Mouse (Mus musculus) mesoderm, embryonic 11.5 days (tissue): Measurements from ENCODE around the gene Abhd17b.
"Not testable (repeated sequence)": the region's sequence is repeated elsewhere in the genome, so short reads cannot be mapped to it uniquely, and the experiment has no call there.

Source experiments
- DNase-seq: peaks from one replicate; pipeline ENCODE4 v3.0.0-alpha.2; 2012; ENCODE audit warnings: low read depth, low spot score

The Abhd17b gene

DNA sequence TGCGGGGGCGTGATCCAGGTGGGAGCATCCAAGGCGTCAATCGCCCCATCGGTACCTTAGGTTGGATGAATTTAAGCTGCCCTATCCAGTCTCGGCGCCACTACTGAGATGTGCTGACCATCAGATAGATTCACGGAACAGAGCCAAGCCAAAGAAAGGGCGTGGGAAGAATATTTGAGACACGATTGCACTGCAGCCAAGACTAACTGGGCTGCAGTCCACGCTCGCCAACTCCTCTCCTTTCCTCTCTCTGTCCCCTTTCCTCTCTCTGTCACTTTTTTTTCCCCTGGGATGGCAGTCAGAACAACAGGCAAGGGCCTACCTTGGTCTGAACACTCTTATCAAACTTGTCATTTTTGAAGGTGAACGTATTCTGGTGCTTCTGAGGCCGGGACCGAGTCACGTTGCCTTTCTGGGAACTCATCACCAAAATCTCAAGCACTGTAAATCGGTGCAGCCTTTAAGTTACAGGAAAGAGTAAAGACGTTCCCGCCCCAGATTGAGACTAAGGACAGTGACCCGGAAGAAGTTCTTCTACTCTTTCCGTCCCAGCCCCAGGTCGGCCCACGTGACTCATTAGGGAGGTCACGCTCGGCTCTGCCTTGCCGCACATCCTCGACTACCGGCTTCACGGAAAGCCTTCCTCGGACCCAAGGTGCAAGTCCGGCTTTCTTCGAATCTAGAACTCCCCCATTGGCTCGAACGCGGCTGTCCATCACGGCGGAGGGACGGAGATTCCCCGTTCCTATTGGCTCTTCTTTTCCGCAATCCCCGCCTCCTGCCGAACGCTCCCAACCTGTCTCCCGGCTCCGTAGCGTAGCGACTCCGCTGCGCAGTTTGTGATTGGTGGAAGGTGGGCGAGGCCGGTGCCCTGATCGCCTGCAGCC lies 457 bp upstream of the Abhd17b start, which contains the start of gene 1110059E24Rik:
Gene 1110059E24Rik, minus strand, starts transcription at position 692 of the 887 bp plus-strand sequence.
- peak; percentile 98 for DNase-seq

DNA sequence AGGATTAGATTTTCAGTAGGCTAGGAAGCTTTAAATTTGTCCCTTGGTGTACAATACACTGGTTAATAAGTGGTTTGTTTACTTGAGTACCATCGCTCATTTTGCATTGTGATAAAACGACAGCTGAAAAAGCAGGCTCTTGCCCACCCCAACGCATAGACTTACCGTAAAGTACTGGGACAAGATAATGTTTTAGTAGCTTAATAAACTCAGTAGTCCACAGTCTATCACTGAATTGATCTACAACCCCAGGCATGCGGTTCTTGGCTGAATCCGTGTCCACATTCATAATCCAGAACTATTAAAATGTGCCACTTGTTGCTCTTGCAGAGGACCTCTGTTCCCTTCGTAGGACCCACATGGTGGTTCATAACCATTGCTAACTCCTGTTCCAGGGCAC lies 1.8 kb downstream of the Abhd17b start:
- DNase-seq = no peak

DNA sequence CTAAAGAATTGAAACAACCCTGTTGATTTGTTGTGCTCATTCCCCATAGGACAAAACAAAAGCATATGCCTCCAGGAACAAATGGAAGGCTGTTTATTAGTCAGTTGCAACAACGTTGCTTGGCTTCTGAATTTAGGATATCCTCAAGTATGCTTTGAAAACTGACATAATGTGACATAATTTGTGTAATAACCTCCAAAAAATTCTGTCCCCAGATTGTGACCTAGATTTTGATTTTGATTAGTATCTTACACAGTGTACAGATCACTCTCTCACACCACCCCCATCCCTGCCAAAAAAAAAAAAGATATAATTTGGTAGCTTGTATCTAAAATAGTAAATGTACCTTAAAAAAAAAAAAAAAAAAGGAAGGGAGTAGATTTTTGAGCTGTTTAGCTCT lies 7.7 kb downstream of the Abhd17b start:
- no peak for DNase-seq

DNA sequence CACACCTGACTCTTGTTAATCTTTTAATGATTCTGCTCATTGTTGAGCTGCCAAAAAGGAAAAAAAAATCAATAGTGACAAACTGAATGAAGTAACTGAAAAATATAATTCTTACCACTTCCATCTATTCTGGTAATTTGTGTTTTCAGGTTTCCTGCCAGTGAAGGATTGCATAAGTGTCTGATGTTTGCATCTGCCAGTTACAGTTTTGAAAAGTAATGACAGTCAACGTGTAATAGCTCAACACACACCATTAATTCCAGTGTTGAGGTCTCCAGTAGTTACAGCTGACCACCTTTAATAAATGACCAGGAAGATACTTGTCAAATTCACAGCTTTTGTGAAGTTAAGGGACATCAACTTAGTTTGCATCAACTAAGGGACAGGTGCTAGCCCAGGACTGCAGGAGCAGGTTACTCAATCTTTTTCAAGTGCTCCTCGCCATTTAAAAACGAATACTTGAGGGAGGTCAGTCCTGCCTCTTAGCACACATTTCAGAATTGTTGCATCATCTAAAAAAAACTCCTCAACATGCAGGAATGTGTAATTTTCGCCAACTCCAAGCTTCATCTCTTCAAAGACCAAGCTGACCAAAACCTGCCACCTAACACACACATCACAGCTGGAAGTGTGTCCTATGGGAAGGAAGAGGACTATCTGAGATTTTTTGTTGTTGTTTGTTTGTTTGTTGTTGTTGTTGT lies 10.9 kb downstream of the Abhd17b start:
- no peak for DNase-seq

DNA sequence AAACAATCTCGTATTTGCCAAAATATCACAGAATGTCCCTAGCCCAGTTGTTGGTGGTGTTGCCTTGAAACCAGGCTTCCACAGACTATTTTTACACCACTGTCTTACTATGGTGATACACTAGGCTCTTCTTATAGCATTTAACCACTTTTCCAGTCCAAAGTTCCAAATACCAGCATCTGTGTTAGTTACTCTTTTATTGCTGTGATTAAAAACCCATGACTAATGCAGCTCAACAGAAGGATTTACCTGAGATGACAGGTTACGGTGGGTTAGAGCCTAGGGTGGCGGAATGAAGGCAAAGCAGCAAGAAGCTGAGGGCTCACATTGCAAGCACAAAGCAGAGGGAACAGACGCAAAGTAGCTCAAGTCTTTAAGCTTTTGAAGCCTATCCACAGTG lies 16.7 kb downstream of the Abhd17b start:
- DNase-seq = no peak

DNA sequence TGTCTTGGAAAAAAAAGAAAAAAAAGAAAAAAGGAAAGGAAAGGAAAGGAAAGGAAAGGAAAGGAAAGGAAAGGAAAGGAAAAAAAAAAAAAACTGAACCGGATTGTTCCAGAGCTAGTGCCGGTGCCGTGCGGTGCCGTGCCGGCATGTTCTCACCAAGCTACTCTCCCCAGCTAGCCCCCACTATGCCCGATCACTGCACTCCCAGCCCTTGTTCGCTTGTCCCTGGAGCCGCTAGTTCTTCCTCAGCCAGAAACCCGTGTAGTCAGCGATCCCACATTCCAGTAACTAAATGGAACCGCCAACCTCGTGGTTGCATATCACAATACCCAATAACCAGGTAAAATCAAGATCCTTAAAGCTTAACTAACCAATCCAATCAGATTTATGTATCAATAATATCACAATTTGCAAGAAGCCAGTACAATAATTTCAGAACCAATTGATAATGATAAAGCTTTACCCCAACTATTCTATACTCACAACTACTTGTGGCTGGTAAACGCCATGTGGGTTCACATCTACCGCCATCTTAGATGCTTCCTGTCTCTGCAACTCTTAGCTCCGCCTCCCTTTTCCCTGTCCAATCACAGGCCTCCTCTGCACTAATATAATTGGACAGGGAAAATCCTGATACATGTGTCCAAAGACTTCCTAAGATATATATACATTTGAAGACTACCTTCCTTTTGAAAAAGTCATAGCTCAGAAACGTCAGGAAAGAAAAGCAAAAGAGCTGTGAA lies 21.5 kb downstream of the Abhd17b start:
- no peak for DNase-seq

DNA sequence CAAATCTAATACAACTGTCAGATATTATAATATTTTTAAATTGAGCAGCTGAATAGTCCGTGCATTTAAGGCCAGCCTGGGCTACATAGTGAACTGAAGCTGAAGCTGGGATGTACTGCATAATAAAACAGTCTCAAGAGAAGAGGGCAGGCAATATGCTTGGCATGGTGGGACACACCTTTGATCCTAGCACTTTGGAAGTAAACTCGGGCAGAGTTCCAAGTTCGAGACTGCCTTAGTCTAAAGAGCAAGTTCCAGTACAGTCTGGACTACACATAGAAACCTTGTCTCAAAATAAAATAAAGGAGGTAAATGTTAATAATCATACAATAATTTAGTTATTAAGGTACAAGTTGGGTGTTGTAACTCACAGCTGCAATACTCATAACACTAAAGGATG lies 27.1 kb downstream of the Abhd17b start:
- DNase-seq = no peak

DNA sequence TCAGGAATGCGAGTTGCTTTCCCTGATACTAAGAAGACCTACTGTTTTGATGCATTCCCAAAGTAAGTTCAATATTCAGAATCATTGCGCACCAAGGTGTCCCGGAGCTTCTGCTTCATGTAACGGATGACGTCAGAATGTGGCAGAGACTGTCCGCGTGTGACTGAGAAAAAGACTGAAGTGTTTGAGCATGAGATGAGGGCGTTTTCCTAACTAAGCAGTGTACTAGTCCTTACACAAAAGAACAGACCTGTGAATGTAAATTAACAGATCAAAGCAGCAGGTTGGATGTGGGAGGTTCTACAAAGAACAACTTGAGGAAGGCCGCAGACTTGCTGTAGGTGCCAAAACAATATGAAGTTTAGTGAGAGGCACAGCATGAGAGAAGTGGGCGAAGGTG lies 28.0 kb downstream of the Abhd17b start:
- no peak for DNase-seq

DNA sequence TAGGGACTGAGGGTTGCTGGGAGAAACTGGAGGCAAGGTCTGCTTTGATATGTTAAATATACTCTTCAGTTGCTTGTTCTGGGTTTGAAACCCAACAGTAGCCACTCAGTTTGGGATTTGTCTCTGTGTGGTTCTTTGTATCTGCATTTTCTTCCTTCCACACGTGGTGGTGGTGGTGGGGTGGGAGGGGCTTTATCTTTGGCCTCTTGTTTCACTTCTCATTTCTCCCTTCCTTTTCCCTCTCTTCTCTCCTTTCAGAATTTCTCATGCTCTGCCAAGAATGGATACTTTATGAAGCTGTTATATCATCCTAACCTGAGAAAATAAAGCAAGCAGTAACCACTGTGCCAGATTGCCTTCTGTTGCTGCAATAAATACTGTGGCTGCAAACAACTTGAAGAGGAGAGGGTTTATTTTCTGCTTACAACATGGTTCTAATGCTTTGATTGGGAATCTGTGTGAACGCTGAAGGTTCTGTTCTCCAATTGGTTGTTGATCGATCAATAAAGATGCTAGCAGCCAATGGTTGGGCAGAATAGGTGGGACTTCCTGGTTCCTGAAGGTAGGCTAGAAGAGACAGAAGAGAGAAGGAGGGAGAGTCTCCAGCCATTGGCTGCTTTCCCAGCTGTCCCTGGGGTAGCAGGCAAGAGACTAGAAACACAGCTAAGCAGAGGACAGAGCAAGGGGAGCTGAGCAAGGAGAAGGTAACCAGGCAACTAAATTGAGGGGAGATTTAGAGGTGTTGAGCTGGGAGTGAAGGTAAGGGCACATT lies 60.5 kb downstream of the Abhd17b start:
- no peak for DNase-seq

DNA sequence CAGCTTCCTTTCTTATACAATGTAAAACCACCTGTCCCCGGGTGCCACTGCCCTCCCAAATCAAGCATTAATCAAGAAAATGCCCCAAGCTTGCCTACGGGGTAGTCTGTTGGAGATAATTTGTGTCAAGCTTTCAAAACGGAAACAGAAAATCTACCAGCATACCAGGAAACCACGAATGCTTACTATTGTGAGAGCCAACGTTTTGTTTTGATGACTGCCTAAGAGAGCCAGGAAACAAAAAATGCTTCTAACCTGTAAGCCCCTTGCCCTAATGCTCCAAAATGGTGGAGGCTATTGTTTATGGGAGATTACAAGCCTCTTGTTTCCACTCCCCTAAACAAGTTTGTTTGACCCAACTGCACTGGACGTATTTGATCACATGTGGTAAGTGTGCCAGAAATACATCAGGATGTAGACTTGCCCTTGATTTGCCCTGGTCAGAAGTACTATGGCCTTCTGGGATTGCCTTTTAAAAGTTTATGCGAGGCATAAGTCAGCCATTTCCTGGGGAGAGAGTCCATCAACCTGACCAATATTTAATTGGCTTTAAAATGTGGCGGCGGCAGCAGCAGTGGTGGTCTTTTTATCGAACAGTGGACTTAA lies 61.4 kb downstream of the Abhd17b start:
- no peak for DNase-seq

DNA sequence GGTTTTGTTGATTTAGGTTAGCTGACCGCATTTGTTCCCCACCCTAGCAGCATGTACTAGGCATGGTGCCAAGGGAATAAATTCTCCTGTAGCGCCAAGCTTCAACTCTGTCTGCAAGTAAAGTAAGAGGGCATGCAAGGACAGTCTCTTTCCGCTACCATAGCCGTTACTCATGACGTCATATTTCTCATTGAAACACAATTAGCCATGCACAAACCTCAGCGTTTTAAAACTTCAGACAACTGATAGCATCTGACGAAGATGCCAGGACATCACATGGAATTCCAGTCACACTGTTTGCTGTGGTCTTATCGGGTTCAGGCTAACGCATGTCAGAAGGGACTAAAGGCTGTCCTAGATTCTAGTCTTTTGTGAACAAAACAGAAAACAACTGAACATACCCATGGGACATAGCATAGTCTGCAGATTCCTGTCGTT lies 62.0 kb downstream of the Abhd17b start:
- peak; percentile 11 for DNase-seq

DNA sequence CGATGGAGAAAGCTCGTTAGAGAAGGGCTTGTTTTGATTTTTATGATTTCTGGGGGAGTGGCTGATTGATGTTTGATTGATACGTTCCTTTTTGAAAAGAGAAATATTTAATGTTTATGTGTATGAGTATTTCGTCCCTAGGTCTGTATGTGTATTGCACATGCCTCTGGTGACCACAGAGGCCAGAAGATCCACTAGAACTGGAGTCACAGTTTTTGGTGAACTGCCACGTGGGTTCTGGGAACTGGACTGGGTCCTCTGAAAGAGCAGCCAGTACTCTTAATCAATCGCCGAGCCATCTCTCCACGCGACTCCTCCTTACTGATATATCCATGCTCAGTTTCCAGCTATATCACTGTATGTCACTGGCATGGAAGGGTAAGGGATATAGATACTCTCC lies 62.5 kb downstream of the Abhd17b start:
- no peak for DNase-seq

DNA sequence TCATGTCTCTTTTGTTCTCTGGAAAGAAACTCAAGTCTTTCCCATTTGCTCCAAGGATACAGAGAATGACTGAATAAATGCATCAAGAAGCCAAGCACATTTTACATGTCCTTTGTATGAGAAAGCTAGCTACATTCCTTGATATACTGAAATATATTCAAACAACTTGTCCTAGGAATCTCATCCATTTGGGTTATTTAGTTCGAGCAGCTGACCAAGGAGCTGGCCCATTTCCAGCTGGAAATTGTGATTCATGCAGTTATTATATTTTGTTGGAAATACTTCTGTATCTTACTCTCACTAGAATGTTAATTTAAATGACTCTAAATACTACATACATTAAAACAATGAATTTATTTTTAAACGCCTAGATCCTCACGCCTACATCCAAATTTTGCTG lies 63.5 kb downstream of the Abhd17b start:
- DNase-seq = no peak

DNA sequence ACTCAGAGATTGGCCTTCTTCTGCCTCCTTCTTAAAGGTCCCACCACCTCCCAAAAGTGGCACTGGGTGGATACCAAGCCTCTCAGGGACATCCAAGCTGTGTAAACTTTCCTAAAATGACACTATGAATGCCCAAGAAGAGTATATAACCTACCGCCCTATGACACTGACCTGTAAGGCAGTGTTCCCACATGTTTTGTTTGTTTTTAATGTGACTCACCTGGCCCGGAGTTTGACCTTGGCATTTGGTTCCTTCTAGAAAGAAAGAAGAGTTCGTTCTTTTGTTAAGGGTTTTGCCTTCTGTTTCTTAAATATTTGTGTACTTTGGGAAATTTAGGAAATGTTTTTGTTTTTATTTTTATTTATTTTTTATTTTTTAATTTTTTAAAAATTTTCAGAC lies 66.2 kb downstream of the Abhd17b start:
- DNase-seq = no peak

DNA sequence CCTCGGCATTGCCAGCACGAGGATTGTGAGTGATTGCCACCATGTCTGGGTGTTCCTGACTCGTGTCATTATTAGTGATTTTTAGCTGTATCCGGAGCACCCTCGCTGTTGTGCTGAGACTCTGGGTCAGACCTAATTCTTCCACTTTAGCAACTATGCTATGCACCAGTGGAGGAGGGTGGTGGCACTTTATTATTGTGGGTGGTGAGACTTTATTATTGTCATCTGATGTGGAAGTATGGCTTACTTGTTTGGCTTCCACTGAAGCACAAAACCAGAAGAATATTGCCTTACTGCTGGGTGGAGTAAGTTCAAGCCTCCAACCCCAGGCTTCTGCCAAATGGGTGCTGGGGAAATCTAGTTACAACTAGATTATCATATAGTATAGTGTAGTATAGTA lies 68.0 kb downstream of the Abhd17b start:
- DNase-seq = no peak

DNA sequence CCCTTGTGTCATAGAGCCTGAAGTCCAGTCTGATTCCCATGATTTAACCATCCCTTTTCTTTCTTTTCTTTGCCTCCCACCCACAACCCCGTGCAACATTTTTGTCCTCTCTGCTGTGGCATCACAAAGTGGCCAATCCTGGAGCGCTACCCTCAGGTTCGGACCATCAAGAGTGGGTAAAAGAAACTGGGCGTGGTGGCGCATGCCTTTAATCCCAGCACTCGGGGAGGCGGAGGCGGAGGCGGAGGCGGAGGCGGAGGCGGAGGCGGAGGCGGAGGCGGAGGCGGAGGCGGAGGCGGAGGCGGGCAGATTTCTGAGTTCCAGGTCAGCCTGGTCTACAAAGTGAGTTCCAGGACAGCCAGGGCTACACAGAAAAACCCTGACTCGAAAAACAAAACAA lies 70.3 kb downstream of the Abhd17b start:
- not testable (repeated sequence) for DNase-seq

DNA sequence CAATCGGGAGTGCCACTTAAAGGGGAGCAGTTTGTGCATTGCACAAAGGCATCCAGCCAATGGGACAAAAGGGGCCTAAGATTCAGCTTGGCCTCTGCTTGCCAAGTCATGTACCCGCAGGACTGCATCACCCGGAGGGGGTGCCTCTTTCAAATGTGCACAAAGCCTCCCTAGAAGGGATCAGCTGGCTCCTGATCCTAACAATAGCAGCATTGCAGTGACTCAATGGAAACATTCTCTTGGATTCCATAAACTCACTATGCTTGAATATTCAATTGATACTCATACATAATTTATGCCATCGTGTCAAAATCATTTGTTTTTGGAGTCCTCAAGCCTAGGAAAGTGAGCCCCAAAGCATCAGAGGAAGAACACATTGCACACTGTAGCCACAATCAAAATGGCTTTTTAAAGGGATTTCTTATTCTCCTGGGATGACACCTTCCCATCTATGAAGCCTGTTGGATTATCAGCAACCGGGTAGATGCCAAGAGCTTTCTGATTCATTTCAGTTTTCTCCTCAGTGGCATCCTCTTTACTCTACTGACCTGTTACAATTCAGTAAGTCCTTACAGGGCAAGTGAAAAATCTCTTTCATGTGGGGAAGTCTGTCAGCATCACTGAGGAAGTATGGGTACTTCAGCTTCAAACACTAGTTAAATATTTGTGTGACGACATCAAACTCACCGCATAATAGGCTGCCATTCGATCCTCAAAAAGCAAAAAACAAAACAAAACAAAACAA lies 71.1 kb downstream of the Abhd17b start:
- DNase-seq = peak; percentile 37

DNA sequence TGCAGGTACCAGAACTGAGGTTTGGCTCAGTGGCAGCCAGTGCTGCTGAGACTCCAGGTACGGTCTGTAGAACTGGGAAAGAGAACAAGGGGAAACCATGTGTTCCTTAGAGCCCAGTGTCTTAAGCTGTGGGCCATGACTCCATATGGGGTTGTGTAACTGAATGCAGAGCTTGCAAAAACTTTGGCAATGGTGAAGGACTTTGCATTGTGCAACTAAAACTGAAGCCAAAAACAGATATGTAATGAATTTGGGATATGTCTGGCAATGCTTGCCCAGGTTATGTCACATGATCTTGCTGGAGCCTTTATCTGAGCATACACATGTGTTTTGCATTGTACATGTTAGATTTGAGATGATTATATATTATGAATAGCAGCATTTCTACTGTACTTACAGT lies 72.2 kb downstream of the Abhd17b start:
- no peak for DNase-seq

DNA sequence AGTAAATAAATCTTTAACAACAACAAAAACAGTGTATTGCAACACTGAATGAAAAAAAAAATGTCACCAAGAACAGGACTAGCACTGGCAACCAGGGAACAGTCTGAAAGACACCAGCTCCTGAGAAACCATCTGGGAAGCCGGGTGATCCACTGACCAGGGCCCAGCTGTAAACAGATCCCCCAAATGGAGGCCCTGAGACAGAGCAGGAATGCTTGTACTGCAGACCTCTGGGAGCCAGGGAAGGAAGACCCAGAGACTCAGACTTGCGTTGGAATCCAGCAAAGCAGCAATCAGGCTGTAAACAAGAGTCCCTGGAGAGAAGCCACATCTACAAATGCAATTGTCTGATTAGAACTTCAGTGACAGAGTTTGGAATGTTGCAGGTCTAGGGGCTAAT lies 74.1 kb downstream of the Abhd17b start:
- no peak for DNase-seq

DNA sequence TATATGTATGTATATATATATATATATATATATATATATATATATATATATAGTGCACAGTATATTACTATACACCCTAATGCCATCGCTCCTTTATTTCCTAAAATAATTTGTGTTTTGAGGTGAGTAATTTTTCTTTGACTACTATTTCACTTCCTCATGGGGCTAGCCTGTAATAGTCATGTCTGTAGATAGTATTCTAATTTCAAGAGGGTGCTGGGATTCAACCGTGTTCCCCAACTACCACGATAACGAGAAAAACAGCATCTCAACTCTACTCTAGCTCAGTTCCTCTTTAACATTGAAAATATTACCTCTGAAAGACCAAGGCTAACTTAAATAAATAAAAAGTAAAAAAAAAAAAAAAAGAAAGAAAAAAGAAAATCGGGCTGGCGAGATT lies 75.4 kb downstream of the Abhd17b start:
- no peak for DNase-seq
